Mouse (Mus musculus): ENCODE results near the gene Recql5. TPM values are rescaled to one million over a fixed set of nuclear protein-coding genes. Genes with fewer than 3 reads are reported as not detected.
A peak's percentile ranks its signal among the peaks of the same experiment; 100 is the strongest.

Recql5 gene
- polyA plus RNA-seq, 1 experiment from 2014 or later = 6.1 TPM

- H3K4me2 ChIP-seq (ENCODE audit: low read depth, low read length) = no peak overlapping the region
- TF ChIP-seq EP300 (IDR thresholded peaks at IDR 0.05; ENCODE audit: low read depth) = no peak
- TF ChIP-seq CTCF (IDR thresholded peaks at IDR 0.05; ENCODE audit: low read depth) = no peak
- no peaks in the 10 kb centered on the region; the same call in 1 of the 2 replicates for H3K4me1 ChIP-seq (ENCODE audit: insufficient read depth)
- no peak for DNase-seq
- H3K36me3 ChIP-seq (replicated peaks; ENCODE audit: insufficient read depth, low read length) = no peaks in the 10 kb centered on the region
- H3K9me3 ChIP-seq (ENCODE audit: low read length) = no peaks in the 10 kb centered on the region
- 44% methylated on average over 13 of the region's 17 CpGs for WGBS (ENCODE audit: insufficient replicate concordance)
- H3K4me3 ChIP-seq (ENCODE audit: low read depth, low read length) = no peak overlapping the region
- no peaks in the 10 kb centered on the region for H3K27me3 ChIP-seq (ENCODE audit: insufficient read depth, low read length)
- no peak for ATAC-seq
- H3K9ac ChIP-seq (replicated peaks) = no peak overlapping the region
- H3K27ac ChIP-seq (ENCODE audit: low read depth) = no peak overlapping the region
These were observed 50.0 kb downstream of the Recql5 start for GRCm38 (mm10) chr11:115883251-115883650.

GRCm38 (mm10) chr11:115881002-115881401, 52.3 kb downstream of the Recql5 start:
- Histone ChIP-seq H3K4me1 (ENCODE audit: insufficient read depth) (peaks cover 8% of the 10 kb centered on the region), H3K27ac (ENCODE audit: low read depth) (no peak overlapping the region), H3K9ac (replicated peaks) (no peak overlapping the region), H3K4me2 (ENCODE audit: low read depth, low read length) (no peak overlapping the region), H3K27me3 (ENCODE audit: insufficient read depth, low read length) (no peaks in the 10 kb centered on the region), H3K9me3 (ENCODE audit: low read length) (no peaks in the 10 kb centered on the region), H3K36me3 (replicated peaks; ENCODE audit: insufficient read depth, low read length) (no peaks in the 10 kb centered on the region), H3K4me3 (ENCODE audit: low read depth, low read length) (no peak overlapping the region)
- TF ChIP-seq CTCF (IDR thresholded peaks at IDR 0.05; ENCODE audit: low read depth) (peak; percentile 97), EP300 (IDR thresholded peaks at IDR 0.05; ENCODE audit: low read depth) (no peak)
- WGBS (ENCODE audit: insufficient replicate concordance) = 24% methylated on average over 5 of the region's 5 CpGs
- 0 out of 2 replicates have a peak, but pooled peaks have one; percentile 6 for ATAC-seq
- peak; percentile 70 for DNase-seq

- Histone ChIP-seq H3K4me3 (ENCODE audit: low read depth, low read length) (no peak overlapping the region), H3K27ac (ENCODE audit: low read depth) (no peak overlapping the region), H3K4me2 (ENCODE audit: low read depth, low read length) (no peak overlapping the region), H3K4me1 (ENCODE audit: insufficient read depth) (peaks cover 8% of the 10 kb centered on the region), H3K9ac (replicated peaks) (no peak overlapping the region), H3K36me3 (replicated peaks; ENCODE audit: insufficient read depth, low read length) (no peaks in the 10 kb centered on the region), H3K27me3 (ENCODE audit: insufficient read depth, low read length) (no peaks in the 10 kb centered on the region), H3K9me3 (ENCODE audit: low read length) (no peaks in the 10 kb centered on the region)
- DNase-seq (no peak), ATAC-seq (no peak)
- 82% methylated on average over 8 of the region's 8 CpGs for WGBS (ENCODE audit: insufficient replicate concordance)
- TF ChIP-seq CTCF (IDR thresholded peaks at IDR 0.05; ENCODE audit: low read depth) (no peak), EP300 (IDR thresholded peaks at IDR 0.05; ENCODE audit: low read depth) (no peak)
These were observed 55.2 kb downstream of the Recql5 start for GRCm38 (mm10) chr11:115878071-115878470.

- no peak overlapping the region for H3K9ac ChIP-seq (replicated peaks)
- 28% methylated on average over 6 of the region's 6 CpGs for WGBS (ENCODE audit: insufficient replicate concordance)
- no peaks in the 10 kb centered on the region for H3K36me3 ChIP-seq (replicated peaks; ENCODE audit: insufficient read depth, low read length)
- no peak overlapping the region for H3K4me3 ChIP-seq (ENCODE audit: low read depth, low read length)
- no peak for TF ChIP-seq CTCF (IDR thresholded peaks at IDR 0.05; ENCODE audit: low read depth)
- TF ChIP-seq EP300 (IDR thresholded peaks at IDR 0.05; ENCODE audit: low read depth) = no peak
- peak overlapping the region; percentile 15; the same call in 1 of the 2 replicates for H3K4me2 ChIP-seq (ENCODE audit: low read depth, low read length)
- no peaks in the 10 kb centered on the region for H3K27me3 ChIP-seq (ENCODE audit: insufficient read depth, low read length)
- H3K27ac ChIP-seq (ENCODE audit: low read depth) = no peak overlapping the region
- H3K9me3 ChIP-seq (ENCODE audit: low read length) = no peaks in the 10 kb centered on the region
- H3K4me1 ChIP-seq (ENCODE audit: insufficient read depth) = peaks cover 8% of the 10 kb centered on the region
- peak; percentile 55; the same call in 1 of the 2 replicates for ATAC-seq
- peak; percentile 49 for DNase-seq
These were observed 56.0 kb downstream of the Recql5 start for GRCm38 (mm10) chr11:115877174-115877755.

- H3K9me3 ChIP-seq (ENCODE audit: low read length) = no peaks in the 10 kb centered on the region
- no peaks in the 10 kb centered on the region for H3K36me3 ChIP-seq (replicated peaks; ENCODE audit: insufficient read depth, low read length)
- 84% methylated on average over 5 of the region's 5 CpGs for WGBS (ENCODE audit: insufficient replicate concordance)
- ATAC-seq (no peak), DNase-seq (no peak)
- TF ChIP-seq EP300 (IDR thresholded peaks at IDR 0.05; ENCODE audit: low read depth) (no peak), CTCF (IDR thresholded peaks at IDR 0.05; ENCODE audit: low read depth) (peak; percentile 39)
- H3K4me3 ChIP-seq (ENCODE audit: low read depth, low read length) = no peak overlapping the region
- H3K27ac ChIP-seq (ENCODE audit: low read depth) = no peak overlapping the region
- no peaks in the 10 kb centered on the region for H3K27me3 ChIP-seq (ENCODE audit: insufficient read depth, low read length)
- no peak overlapping the region for H3K9ac ChIP-seq (replicated peaks)
- peaks cover 11% of the 10 kb centered on the region for H3K4me1 ChIP-seq (ENCODE audit: insufficient read depth)
- no peak overlapping the region for H3K4me2 ChIP-seq (ENCODE audit: low read depth, low read length)
These were observed 56.8 kb downstream of the Recql5 start for GRCm38 (mm10) chr11:115876438-115876837.

- no peak overlapping the region for H3K9ac ChIP-seq (replicated peaks)
- no peak for ATAC-seq
- no peak for DNase-seq
- no peak overlapping the region for H3K4me3 ChIP-seq (ENCODE audit: low read depth, low read length)
- H3K27ac ChIP-seq (ENCODE audit: low read depth) = no peak overlapping the region
- no peak for TF ChIP-seq CTCF (IDR thresholded peaks at IDR 0.05; ENCODE audit: low read depth)
- no peak for TF ChIP-seq EP300 (IDR thresholded peaks at IDR 0.05; ENCODE audit: low read depth)
- no peaks in the 10 kb centered on the region for H3K36me3 ChIP-seq (replicated peaks; ENCODE audit: insufficient read depth, low read length)
- no peak overlapping the region for H3K4me2 ChIP-seq (ENCODE audit: low read depth, low read length)
- H3K4me1 ChIP-seq (ENCODE audit: insufficient read depth) = peaks cover 11% of the 10 kb centered on the region
- no peaks in the 10 kb centered on the region for H3K27me3 ChIP-seq (ENCODE audit: insufficient read depth, low read length)
- WGBS (ENCODE audit: insufficient replicate concordance) = 90% methylated on average over 3 of the region's 3 CpGs
- H3K9me3 ChIP-seq (ENCODE audit: low read length) = no peaks in the 10 kb centered on the region
These were observed 57.3 kb downstream of the Recql5 start for GRCm38 (mm10) chr11:115875935-115876334.

Measured in liver, postnatal 0 days (tissue).